Mouse (Mus musculus) kidney, adult 2 months (tissue): ENCODE measurements around the gene Epb41l4b. TPM values are rescaled to one million over a fixed set of nuclear protein-coding genes. Genes with fewer than 3 reads are reported as not detected.
A peak's percentile ranks its signal among the peaks of the same experiment; 100 is the strongest.

Experiments
- DNase-seq: peaks from one replicate; pipeline ENCODE4 v3.0.0; 2021
- H3K27ac ChIP-seq: fragments of 200-500 bp; 2 replicates; pipeline ENCODE4 v1.5.1; 2012; ENCODE audit warnings: low read depth, low read length, control low read depth, inconsistent platforms; ENCODE audit not compliant: insufficient read depth
- H3K27me3 ChIP-seq: fragments of 200-500 bp; replicated peaks from 2 replicates; pipeline ENCODE4 v1.6.1; 2012; ENCODE audit warnings: mild to moderate bottlenecking, moderate library complexity, low read length, inconsistent platforms; ENCODE audit not compliant: control insufficient read depth, insufficient read depth
- H3K36me3 ChIP-seq: fragments of 200-500 bp; 2 replicates; pipeline ENCODE4 v1.6.1; 2012; ENCODE audit warnings: mild to moderate bottlenecking, moderate library complexity, low read length, inconsistent platforms; ENCODE audit not compliant: control insufficient read depth, insufficient read depth
- H3K4me1 ChIP-seq: fragments of 200-500 bp; 2 replicates; pipeline ENCODE4 v1.6.1; 2011; ENCODE audit warnings: low read length; ENCODE audit not compliant: control insufficient read depth, insufficient read depth
- H3K4me3 ChIP-seq: fragments of 200-500 bp; 2 replicates; pipeline ENCODE4 v1.5.1; 2011; ENCODE audit warnings: mild to moderate bottlenecking, low read depth, low read length, control low read depth; ENCODE audit not compliant: insufficient read depth
- CTCF ChIP-seq: fragments of 200-500 bp; conservative IDR thresholded peaks from 2 replicates; pipeline ENCODE4 v1.5.1; 2011; ENCODE audit warnings: low read depth, mild to moderate bottlenecking, control low read depth, low read length, moderate library complexity, mixed read lengths; ENCODE audit not compliant: insufficient read depth, insufficient read length
- POLR2A ChIP-seq: fragments of 200-500 bp; IDR thresholded peaks from one replicate; pipeline ENCODE4 v1.6.1; 2011; ENCODE audit warnings: low read depth, low read length, control low read depth
- WGBS: fragments of 180-500 bp; shearing (Covaris S2); methylation state at CpG from one replicate; pipeline ENCODE4 v1.1.7; 2018; 5-methylcytosine and 5-hydroxymethylcytosine counted together
- polyA plus RNA-seq: library from polyadenylated mRNA; depleted of rRNA; stranded (reverse); fragments of >200 nt; gene quantifications from 2 replicates; pipeline ENCODE4 v1.2.3, GENCODE M21; 2012

Epb41l4b gene
- polyA plus RNA-seq, 1 experiment, result 15.8 TPM

DNA sequence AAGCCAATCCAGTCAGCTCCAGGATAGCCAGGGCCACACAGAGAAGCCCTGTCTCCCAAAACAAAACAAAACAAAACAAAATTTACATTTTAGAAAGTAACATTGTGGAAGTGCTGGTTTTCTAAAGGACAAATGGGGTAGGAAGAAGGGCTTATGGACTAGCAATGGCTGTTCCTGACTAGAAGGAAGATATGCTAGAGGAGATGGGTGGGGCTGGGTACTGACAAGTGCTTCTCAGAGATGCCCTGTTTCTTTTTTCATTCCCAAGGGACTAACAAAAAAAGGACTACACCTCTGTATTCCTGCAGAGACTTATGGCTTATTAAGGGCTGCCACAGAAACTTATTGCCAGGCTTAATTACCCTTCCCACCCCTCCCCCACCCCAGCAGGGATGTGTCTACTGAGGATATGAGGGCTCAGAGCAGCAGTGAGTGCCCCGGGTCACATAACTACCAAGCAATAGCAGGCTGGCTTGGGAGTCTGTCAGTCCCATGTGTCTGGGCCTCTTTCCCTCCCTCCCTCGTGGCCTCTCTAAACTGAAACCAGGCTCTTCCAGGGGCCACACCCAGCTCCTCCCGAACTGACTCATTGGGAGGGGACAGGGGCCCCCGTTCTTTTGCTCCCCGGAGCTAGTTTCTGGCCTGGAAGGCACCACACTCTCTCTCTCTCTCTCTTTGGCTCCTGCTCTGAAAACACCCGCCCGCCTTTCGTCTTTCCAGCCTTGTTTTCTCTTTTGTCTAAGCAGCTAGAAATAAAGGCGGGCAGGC lies 10.0 kb upstream of the Epb41l4b start:
- TF ChIP-seq POLR2A (no peak), CTCF (no peak)
- 20% methylated on average over 9 of the region's 9 CpGs for WGBS
- Histone ChIP-seq H3K27me3 (no peaks in the 10 kb centered on the region), H3K4me1 (peaks cover 7% of the 10 kb centered on the region; the same call in 1 of the 2 replicates), H3K36me3 (no peaks in the 10 kb centered on the region), H3K4me3 (no peak overlapping the region), H3K27ac (peak overlapping the region; percentile 78)
- no peak for DNase-seq

DNA sequence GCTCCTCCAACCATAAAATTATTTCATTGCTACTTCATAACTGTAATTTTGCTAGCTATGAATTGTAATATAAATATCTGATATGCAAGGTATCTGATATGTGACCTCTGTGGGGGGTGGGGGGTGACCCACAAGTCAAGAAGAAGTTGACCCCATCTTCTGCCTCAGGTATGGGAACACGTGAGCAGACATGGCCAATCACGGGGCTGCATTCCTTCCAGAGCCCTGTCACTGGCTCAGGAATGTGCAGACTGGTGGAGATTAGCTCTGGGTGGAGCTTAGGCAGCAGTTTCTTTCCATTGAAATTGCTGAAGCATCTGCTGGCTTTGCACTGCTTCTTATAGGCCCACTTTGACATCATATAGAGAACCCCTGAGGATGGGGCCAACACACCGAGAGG lies 4.9 kb upstream of the Epb41l4b start:
- TF ChIP-seq CTCF (no peak), POLR2A (no peak)
- no peaks in the 10 kb centered on the region for H3K36me3 ChIP-seq
- DNase-seq, result no peak
- WGBS, result 70% methylated on average over 3 of the region's 3 CpGs
- no peaks in the 10 kb centered on the region for H3K27me3 ChIP-seq
- H3K4me3 ChIP-seq, result no peak overlapping the region
- H3K27ac ChIP-seq, result no peak overlapping the region
- H3K4me1 ChIP-seq, result no peaks in the 10 kb centered on the region

GRCm38 (mm10) chr4:57142374-57143025 lies 737 bp downstream of the Epb41l4b start:
- H3K27ac ChIP-seq, result peak overlapping the region; percentile 15; the same call in 1 of the 2 replicates
- peaks cover 5% of the 10 kb centered on the region for H3K4me1 ChIP-seq
- no peaks in the 10 kb centered on the region for H3K36me3 ChIP-seq
- TF ChIP-seq POLR2A (no peak), CTCF (no peak)
- H3K27me3 ChIP-seq, result no peaks in the 10 kb centered on the region
- 5% methylated on average over 43 of the region's 43 CpGs for WGBS
- no peak for DNase-seq
- H3K4me3 ChIP-seq, result peak overlapping the region; percentile 66

- Histone ChIP-seq H3K4me3 (peak overlapping the region; percentile 66), H3K36me3 (no peaks in the 10 kb centered on the region), H3K27me3 (no peaks in the 10 kb centered on the region), H3K27ac (peak overlapping the region; percentile 15; the same call in 1 of the 2 replicates), H3K4me1 (peaks cover 7% of the 10 kb centered on the region)
- 20% methylated on average over 26 of the region's 26 CpGs for WGBS
- TF ChIP-seq CTCF (no peak), POLR2A (no peak)
- DNase-seq, result peak; percentile 34
Measured at GRCm38 (mm10) chr4:57141908-57142361, 1.3 kb downstream of the Epb41l4b start.

DNA sequence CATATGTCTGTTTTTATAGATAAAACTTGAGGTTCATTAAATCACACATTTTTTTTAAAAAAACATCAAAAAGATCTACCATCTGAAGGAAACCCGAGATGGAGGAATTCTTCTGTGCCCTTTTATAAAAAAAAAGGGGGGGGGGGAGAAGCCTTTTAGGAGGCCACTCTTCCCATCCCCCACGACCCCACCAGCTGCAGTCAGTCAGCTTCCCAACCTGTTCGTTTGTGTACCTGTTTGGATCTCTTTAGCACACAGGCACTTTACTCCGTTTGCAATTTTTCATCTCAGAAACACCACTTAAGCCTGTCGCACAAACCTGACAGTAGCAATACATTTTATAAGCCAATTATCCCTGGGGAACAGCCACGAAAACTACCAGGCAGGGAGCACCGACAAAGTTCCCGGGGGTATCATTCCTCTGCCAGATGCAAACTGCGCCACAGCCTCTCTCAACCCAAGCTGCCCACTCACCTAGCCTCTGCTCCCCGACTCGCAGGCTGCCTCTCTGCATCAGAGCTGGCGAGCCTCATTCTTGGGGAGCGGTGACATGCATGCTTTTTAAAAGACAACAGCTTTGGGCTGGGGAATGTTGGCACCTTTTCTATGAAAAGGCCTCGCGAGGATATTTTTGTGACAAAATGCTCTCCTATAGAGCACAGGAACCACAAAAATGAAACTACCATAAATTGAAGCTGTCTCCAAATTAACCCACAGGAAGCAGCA lies 2.1 kb downstream of the Epb41l4b start:
- Histone ChIP-seq H3K36me3 (no peaks in the 10 kb centered on the region), H3K27me3 (no peaks in the 10 kb centered on the region), H3K27ac (peak overlapping the region; percentile 57; the same call in 1 of the 2 replicates), H3K4me3 (peak overlapping the region; percentile 30), H3K4me1 (peaks cover 7% of the 10 kb centered on the region)
- no peak for TF ChIP-seq POLR2A
- TF ChIP-seq CTCF, result no peak
- WGBS, result 37% methylated on average over 15 of the region's 15 CpGs
- DNase-seq, result no peak

GRCm38 (mm10) chr4:57140200-57140799 lies 2.9 kb downstream of the Epb41l4b start:
- WGBS, result 32% methylated on average over 4 of the region's 4 CpGs
- no peak overlapping the region for H3K4me3 ChIP-seq
- no peak for TF ChIP-seq CTCF
- no peak for TF ChIP-seq POLR2A
- peak; percentile 29 for DNase-seq
- H3K4me1 ChIP-seq, result peaks cover 7% of the 10 kb centered on the region
- H3K36me3 ChIP-seq, result no peaks in the 10 kb centered on the region
- H3K27me3 ChIP-seq, result no peaks in the 10 kb centered on the region
- H3K27ac ChIP-seq, result peak overlapping the region; percentile 84
